Mouse (Mus musculus): ENCODE measurements around the gene Slc1a2. TPM values are rescaled to one million over a fixed set of nuclear protein-coding genes. Genes with fewer than 3 reads are reported as not detected.

The Slc1a2 gene
- total and polyA plus RNA-seq, 2 experiments from 2014 or later: 0.15 to 0.42 TPM

GRCm38 (mm10) chr2:102686108-102686450 lies 27.6 kb downstream of the Slc1a2 start:
- no peak for TF ChIP-seq EP300 (IDR thresholded peaks at IDR 0.05; ENCODE audit: low read depth)
- TF ChIP-seq CTCF (IDR thresholded peaks at IDR 0.05; ENCODE audit: low read depth): no peak
- Histone ChIP-seq H3K4me3 (ENCODE audit: low read depth, low read length) (no peak overlapping the region), H3K9ac (replicated peaks; ENCODE audit: low read depth, low read length) (no peak overlapping the region), H3K27ac (ENCODE audit: low read depth) (no peak overlapping the region), H3K4me2 (ENCODE audit: low read depth, low read length) (no peak overlapping the region), H3K27me3 (ENCODE audit: control insufficient read depth, insufficient read depth, low read length) (no peaks in the 10 kb centered on the region), H3K36me3 (replicated peaks; ENCODE audit: control insufficient read depth, insufficient read depth, low read length) (no peaks in the 10 kb centered on the region), H3K4me1 (ENCODE audit: control insufficient read depth, insufficient read depth) (no peaks in the 10 kb centered on the region), H3K9me3 (replicated peaks; ENCODE audit: control insufficient read depth, low read length) (no peaks in the 10 kb centered on the region)
- WGBS: 60% methylated on average over 9 of the region's 9 CpGs
- DNase-seq (ENCODE audit: low spot score): no peak
- no peak for ATAC-seq (ENCODE audit: insufficient read depth, low read depth)

- no peak for DNase-seq (ENCODE audit: low spot score)
- Histone ChIP-seq H3K4me3 (ENCODE audit: low read depth, low read length) (no peak overlapping the region), H3K36me3 (replicated peaks; ENCODE audit: control insufficient read depth, insufficient read depth, low read length) (no peaks in the 10 kb centered on the region), H3K27me3 (ENCODE audit: control insufficient read depth, insufficient read depth, low read length) (no peaks in the 10 kb centered on the region), H3K4me2 (ENCODE audit: low read depth, low read length) (no peak overlapping the region), H3K9ac (replicated peaks; ENCODE audit: low read depth, low read length) (no peak overlapping the region), H3K4me1 (ENCODE audit: control insufficient read depth, insufficient read depth) (peaks cover 12% of the 10 kb centered on the region), H3K27ac (ENCODE audit: low read depth) (no peak overlapping the region), H3K9me3 (replicated peaks; ENCODE audit: control insufficient read depth, low read length) (no peaks in the 10 kb centered on the region)
- 32% methylated on average over 7 of the region's 7 CpGs for WGBS
- 0 out of 2 replicates have a peak, but pooled peaks have one; percentile 30 for ATAC-seq (ENCODE audit: insufficient read depth, low read depth)
- TF ChIP-seq CTCF (IDR thresholded peaks at IDR 0.05; ENCODE audit: low read depth) (no peak), EP300 (IDR thresholded peaks at IDR 0.05; ENCODE audit: low read depth) (no peak)
These were observed 35.1 kb downstream of the Slc1a2 start for GRCm38 (mm10) chr2:102693556-102693955.

- Histone ChIP-seq H3K27me3 (ENCODE audit: control insufficient read depth, insufficient read depth, low read length) (no peaks in the 10 kb centered on the region), H3K36me3 (replicated peaks; ENCODE audit: control insufficient read depth, insufficient read depth, low read length) (no peaks in the 10 kb centered on the region), H3K9ac (replicated peaks; ENCODE audit: low read depth, low read length) (no peak overlapping the region), H3K4me1 (ENCODE audit: control insufficient read depth, insufficient read depth) (peaks cover 12% of the 10 kb centered on the region), H3K4me2 (ENCODE audit: low read depth, low read length) (no peak overlapping the region), H3K4me3 (ENCODE audit: low read depth, low read length) (no peak overlapping the region), H3K9me3 (replicated peaks; ENCODE audit: control insufficient read depth, low read length) (no peaks in the 10 kb centered on the region), H3K27ac (ENCODE audit: low read depth) (no peak overlapping the region)
- 73% methylated on average over 4 of the region's 4 CpGs for WGBS
- DNase-seq (ENCODE audit: low spot score) (no peak), ATAC-seq (ENCODE audit: insufficient read depth, low read depth) (no peak)
- no peak for TF ChIP-seq CTCF (IDR thresholded peaks at IDR 0.05; ENCODE audit: low read depth)
- TF ChIP-seq EP300 (IDR thresholded peaks at IDR 0.05; ENCODE audit: low read depth): no peak
These were observed 36.3 kb downstream of the Slc1a2 start for GRCm38 (mm10) chr2:102694750-102695149.

GRCm38 (mm10) chr2:102695541-102695940 lies 37.1 kb downstream of the Slc1a2 start:
- H3K27ac ChIP-seq (ENCODE audit: low read depth): no peak overlapping the region
- no peak overlapping the region for H3K4me3 ChIP-seq (ENCODE audit: low read depth, low read length)
- no peaks in the 10 kb centered on the region for H3K9me3 ChIP-seq (replicated peaks; ENCODE audit: control insufficient read depth, low read length)
- no peak for DNase-seq (ENCODE audit: low spot score)
- no peak overlapping the region for H3K9ac ChIP-seq (replicated peaks; ENCODE audit: low read depth, low read length)
- no peak overlapping the region for H3K4me2 ChIP-seq (ENCODE audit: low read depth, low read length)
- no peaks in the 10 kb centered on the region for H3K36me3 ChIP-seq (replicated peaks; ENCODE audit: control insufficient read depth, insufficient read depth, low read length)
- no peak for ATAC-seq (ENCODE audit: insufficient read depth, low read depth)
- H3K4me1 ChIP-seq (ENCODE audit: control insufficient read depth, insufficient read depth): peaks cover 12% of the 10 kb centered on the region
- no peaks in the 10 kb centered on the region for H3K27me3 ChIP-seq (ENCODE audit: control insufficient read depth, insufficient read depth, low read length)
- TF ChIP-seq EP300 (IDR thresholded peaks at IDR 0.05; ENCODE audit: low read depth) (no peak), CTCF (IDR thresholded peaks at IDR 0.05; ENCODE audit: low read depth) (no peak)

GRCm38 (mm10) chr2:102697732-102698131 lies 39.3 kb downstream of the Slc1a2 start:
- no peak overlapping the region for H3K9ac ChIP-seq (replicated peaks; ENCODE audit: low read depth, low read length)
- WGBS: 44% methylated on average over 2 of the region's 2 CpGs
- no peaks in the 10 kb centered on the region for H3K27me3 ChIP-seq (ENCODE audit: control insufficient read depth, insufficient read depth, low read length)
- ATAC-seq (ENCODE audit: insufficient read depth, low read depth) (no peak), DNase-seq (ENCODE audit: low spot score) (no peak)
- H3K9me3 ChIP-seq (replicated peaks; ENCODE audit: control insufficient read depth, low read length): no peaks in the 10 kb centered on the region
- H3K4me1 ChIP-seq (ENCODE audit: control insufficient read depth, insufficient read depth): peaks cover 12% of the 10 kb centered on the region
- no peak overlapping the region for H3K4me2 ChIP-seq (ENCODE audit: low read depth, low read length)
- no peak for TF ChIP-seq EP300 (IDR thresholded peaks at IDR 0.05; ENCODE audit: low read depth)
- TF ChIP-seq CTCF (IDR thresholded peaks at IDR 0.05; ENCODE audit: low read depth): no peak
- no peak overlapping the region for H3K27ac ChIP-seq (ENCODE audit: low read depth)
- no peaks in the 10 kb centered on the region for H3K36me3 ChIP-seq (replicated peaks; ENCODE audit: control insufficient read depth, insufficient read depth, low read length)
- no peak overlapping the region for H3K4me3 ChIP-seq (ENCODE audit: low read depth, low read length)

GRCm38 (mm10) chr2:102699921-102700320 lies 41.5 kb downstream of the Slc1a2 start:
- DNase-seq (ENCODE audit: low spot score): no peak
- Histone ChIP-seq H3K4me2 (ENCODE audit: low read depth, low read length) (no peak overlapping the region), H3K36me3 (replicated peaks; ENCODE audit: control insufficient read depth, insufficient read depth, low read length) (no peaks in the 10 kb centered on the region), H3K9ac (replicated peaks; ENCODE audit: low read depth, low read length) (no peak overlapping the region), H3K9me3 (replicated peaks; ENCODE audit: control insufficient read depth, low read length) (no peaks in the 10 kb centered on the region), H3K27me3 (ENCODE audit: control insufficient read depth, insufficient read depth, low read length) (no peaks in the 10 kb centered on the region), H3K27ac (ENCODE audit: low read depth) (no peak overlapping the region), H3K4me3 (ENCODE audit: low read depth, low read length) (no peak overlapping the region), H3K4me1 (ENCODE audit: control insufficient read depth, insufficient read depth) (no peaks in the 10 kb centered on the region)
- 84% methylated on average over 7 of the region's 7 CpGs for WGBS
- TF ChIP-seq EP300 (IDR thresholded peaks at IDR 0.05; ENCODE audit: low read depth) (no peak), CTCF (IDR thresholded peaks at IDR 0.05; ENCODE audit: low read depth) (no peak)
- ATAC-seq (ENCODE audit: insufficient read depth, low read depth): no peak
